Mouse (Mus musculus): ENCODE measurements around the gene Zmym1.
A peak's percentile ranks its signal among the peaks of the same experiment; 100 is the strongest.
"Not testable (repeated sequence)": the region's sequence is repeated elsewhere in the genome, so short reads cannot be mapped to it uniquely, and the experiment has no call there.

The Zmym1 gene

GRCm38 (mm10) chr4:127027228-127028190 is 33.4 kb downstream of the Zmym1 start:
- DNase-seq (ENCODE audit: low spot score in 2 of 2), result no peak

DNA sequence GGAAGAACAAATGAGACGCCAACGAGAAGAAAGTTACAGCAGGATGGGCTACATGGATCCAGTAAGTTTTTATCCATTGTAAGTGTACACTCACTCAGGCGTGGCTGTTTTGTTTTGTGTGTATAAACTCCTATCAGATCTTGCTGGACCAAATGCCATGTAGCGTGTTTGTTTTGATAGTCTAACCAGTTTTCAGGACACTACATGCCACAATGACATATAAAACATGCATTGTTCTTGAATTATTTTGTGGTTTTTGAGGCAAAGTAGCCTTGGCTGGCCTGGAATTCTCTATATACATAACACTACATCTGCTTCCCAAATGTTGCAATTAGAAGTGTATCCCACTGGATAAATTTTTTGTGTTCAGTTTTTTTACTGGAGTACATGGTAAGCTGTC is 34.1 kb downstream of the Zmym1 start:
- no peak for DNase-seq (ENCODE audit: low spot score in 2 of 2)

DNA sequence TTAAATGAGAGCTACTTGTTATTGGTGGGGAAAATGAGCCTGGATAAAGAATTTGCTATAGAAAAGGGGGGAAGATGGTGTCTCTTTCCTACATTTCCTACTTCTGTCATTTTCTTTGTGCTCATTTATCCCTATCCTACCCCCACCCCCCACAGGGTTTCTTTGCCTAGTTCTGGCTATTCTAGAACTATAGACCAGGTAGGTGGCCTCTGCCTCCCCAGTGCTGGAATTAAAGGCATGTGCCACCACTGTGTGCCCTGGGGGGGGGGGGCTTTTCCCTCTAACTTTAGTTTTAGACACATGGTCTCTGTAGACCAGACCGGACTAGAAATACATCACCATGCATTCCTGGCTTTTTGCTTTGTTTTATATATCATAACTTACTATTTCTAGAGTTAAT is 36.7 kb downstream of the Zmym1 start:
- DNase-seq (ENCODE audit: low spot score in 2 of 2), result no peak

GRCm38 (mm10) chr4:127023201-127023600 is 37.8 kb downstream of the Zmym1 start:
- no peak for DNase-seq (ENCODE audit: low spot score in 2 of 2)

GRCm38 (mm10) chr4:127021989-127022626 is 38.8 kb downstream of the Zmym1 start:
- peak; percentile 77 to 87 for DNase-seq (ENCODE audit: low spot score in 2 of 2)

- peak; percentile 98 to 100 for DNase-seq (ENCODE audit: low spot score in 2 of 2)
Measured at GRCm38 (mm10) chr4:127021151-127021945, 39.6 kb downstream of the Zmym1 start, which contains the start of gene Sfpq. TSS of gene Sfpq (plus strand) at chr4:127021324.

DNA sequence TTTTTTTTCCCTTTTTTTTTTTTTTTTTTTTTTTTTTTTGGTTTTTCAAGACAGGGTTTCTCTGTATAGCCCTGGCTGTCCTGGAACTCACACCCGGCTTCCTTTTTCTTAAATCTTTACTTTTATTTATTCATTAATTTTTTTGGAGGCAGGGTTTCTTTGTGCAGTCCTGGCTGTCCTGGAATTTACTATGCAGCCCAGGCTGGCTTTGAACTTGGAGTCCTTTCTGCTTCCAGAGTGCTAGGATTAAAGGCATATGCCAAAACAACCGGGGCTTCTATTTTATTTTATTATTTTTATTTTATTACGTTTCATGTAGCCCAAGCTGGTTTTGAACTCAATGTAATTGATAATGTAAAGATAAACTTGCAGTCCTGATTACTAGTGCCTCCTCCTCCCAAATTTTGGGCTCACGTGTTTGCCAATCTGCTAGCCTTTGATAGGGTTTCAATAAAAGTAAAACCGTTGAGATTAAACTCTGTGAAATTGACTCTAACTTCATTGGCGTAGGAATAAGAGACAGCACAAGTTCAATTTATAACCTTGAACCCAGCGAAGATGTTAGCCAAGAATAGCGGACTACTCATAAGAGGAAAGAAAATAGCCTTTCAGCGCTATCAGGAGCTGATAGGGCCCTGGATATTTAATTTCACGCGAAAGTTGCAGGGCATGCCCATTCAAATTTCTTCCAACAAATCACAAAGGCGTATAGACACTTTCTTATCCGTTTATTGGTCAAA is 40.4 kb downstream of the Zmym1 start:
- DNase-seq (ENCODE audit: low spot score in 2 of 2), result no peak

GRCm38 (mm10) chr4:127016366-127016765 is 44.6 kb downstream of the Zmym1 start:
- no peak for DNase-seq (ENCODE audit: low spot score in 2 of 2)

DNA sequence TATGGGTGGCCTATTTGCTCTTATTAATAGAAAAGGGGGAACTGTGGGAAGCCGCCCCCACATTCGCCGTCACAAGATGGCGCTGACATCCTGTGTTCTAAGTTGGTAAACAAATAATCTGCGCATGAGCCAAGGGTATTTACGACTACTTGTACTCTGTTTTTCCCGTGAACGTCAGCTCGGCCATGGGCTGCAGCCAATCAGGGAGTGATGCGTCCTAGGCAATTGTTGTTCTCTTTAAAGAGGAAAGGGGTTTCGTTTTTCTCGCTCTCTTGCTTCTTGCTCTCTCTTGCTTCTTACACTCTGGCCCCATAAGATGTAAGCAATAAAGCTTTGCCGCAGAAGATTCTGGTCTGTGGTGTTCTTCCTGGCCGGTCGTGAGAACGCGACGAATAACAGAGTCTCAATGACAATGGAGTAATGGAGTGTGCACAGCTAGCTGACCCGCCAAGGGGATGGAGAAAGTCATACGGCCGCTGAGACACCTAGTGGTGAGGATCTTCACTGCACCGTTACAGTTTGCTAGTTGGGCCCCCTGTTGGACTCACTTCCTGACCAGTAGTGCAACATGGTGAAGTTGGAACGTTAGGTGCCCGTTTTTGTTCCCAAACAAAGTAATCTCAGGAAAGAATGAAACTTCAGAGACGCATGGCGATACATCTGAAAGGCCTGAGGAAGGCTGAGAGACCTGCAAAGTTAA is 45.5 kb downstream of the Zmym1 start:
- peak; percentile 74 to 79 for DNase-seq (ENCODE audit: low spot score in 2 of 2)

DNA sequence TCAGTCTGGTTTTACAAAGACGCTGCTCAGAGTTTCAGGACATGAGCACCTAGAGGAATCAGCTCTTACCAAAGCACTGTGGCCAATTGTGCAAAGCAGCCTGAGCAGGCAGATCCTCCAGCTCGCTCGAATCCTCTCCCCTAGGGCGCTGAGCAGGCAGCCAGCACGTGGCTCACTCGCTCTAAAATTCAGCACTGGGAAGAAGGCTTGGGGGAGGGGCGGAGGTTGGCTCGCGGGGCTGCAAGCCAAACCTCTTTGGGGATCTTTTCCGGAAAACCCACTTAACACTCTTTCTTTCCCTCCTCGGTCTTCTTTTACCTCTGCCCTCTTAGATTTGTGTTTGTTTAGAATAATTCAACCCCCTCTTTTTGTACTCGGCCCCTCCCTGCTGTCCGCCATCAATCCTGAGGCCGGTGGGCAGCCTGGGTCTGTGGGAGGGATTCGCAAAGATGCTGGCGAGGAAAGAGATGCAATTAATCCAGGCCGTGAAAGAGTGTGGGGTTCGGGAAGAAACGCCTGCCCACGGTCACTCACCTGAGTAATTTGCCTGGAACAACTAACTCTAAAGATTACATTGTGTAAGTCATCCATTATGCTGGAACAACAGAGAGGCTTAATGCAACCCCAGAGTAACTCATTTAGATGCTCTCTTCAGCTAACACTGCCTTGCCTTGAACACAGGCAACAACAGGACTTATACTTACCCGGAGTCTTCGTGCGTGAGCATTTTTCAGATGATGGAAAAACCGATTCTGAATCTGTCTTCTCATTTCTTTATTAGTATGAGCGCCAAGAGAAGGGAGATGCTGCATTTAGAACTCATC is 55.6 kb downstream of the Zmym1 start:
- DNase-seq (ENCODE audit: low spot score in 2 of 2), result peak in 1 of 2 experiments; percentile 36

- DNase-seq (ENCODE audit: low spot score in 2 of 2), result no peak
Measured at GRCm38 (mm10) chr4:127004384-127004783, 56.6 kb downstream of the Zmym1 start.

DNA sequence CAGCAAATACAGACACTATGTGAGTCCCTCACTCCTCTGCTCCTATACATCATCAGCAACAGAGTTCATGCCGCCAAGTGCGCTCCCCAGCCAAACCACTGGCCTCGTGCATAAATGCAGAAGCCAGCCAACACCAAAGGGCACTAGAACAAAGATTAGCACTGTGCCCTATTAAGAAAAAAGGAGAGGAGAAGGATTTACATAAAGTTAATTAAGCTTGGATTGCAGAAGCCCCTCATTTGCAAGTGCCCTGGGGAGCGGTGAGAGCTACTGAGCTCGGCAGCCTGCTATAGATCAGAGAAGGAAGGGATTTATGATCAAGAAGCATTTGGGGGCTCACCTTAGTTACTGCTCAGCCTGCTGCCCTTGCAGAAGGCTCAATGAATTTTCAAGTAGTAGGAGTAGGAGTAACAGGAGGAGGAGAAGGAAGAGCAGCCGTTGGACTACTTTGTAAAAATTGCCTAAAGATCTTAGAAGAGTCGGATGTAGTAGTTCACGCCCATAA is 60.3 kb downstream of the Zmym1 start:
- no peak for DNase-seq (ENCODE audit: low spot score in 2 of 2)

DNA sequence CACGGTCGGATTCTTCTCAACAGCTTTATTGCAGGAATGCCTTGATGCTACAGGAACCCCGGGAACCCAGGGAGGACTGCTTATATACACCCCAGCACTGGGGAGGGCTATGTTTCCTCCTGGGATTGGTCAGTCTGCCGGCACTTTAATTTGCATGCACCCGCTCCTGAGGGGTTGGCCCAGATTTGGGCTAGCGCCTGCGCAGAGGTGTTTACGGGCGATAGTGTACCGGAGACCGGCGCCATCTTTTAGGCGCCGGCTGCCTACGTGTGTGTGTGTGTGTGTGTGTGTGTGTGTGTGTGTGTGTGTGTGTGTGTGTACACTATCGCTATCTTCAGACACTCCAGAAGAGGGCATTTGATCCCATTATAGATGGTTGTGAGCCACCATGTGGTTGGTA is 61.6 kb downstream of the Zmym1 start:
- not testable (repeated sequence) for DNase-seq (ENCODE audit: low spot score in 2 of 2)

All from urinary bladder, postnatal 36 days (tissue).